Mouse (Mus musculus): ENCODE data around the gene Zfp618.

Gene Zfp618

DNA sequence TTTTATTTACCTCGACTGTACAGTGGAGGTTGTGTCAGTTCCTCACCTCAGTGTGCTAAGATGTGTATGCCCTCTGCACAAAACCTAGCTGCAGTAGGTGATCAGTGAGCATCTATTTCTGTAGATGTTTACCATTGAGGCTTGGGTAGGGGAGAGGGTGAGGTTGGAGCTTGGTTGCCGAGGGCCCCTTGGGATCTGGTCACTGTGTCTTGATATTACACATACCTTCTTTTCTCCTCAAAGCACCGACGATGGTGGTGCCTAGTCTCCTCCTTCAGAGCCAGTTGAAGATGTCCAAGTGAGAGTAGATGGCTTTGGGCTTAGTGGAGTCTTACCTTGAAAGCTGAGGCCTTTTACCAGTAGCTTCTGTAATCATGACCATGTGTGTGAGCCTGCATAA, 101.4 kb downstream of the Zfp618 start:
- DNase-seq (ENCODE audit: low read depth, low spot score) = no peak

DNA sequence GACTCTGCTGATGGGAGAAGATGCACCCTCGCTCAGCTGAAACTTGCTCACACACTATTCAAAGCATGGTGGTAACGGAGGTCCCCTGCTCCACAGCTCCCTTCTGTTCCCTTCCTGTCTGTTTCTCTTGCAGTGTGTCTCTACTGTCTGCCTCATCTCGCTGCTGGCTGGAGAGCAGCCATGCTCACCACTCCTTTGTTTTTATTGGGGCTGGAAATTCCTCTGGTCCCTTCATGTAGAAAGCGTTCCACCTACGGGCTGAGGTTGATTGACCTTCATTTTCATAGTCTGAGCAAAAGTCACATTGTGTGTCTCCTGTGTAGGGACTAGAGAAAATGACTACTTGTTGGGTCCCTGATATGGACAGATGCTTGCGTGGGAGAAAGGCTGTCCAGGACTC, 102.4 kb downstream of the Zfp618 start:
- no peak for DNase-seq (ENCODE audit: low read depth, low spot score)

DNA sequence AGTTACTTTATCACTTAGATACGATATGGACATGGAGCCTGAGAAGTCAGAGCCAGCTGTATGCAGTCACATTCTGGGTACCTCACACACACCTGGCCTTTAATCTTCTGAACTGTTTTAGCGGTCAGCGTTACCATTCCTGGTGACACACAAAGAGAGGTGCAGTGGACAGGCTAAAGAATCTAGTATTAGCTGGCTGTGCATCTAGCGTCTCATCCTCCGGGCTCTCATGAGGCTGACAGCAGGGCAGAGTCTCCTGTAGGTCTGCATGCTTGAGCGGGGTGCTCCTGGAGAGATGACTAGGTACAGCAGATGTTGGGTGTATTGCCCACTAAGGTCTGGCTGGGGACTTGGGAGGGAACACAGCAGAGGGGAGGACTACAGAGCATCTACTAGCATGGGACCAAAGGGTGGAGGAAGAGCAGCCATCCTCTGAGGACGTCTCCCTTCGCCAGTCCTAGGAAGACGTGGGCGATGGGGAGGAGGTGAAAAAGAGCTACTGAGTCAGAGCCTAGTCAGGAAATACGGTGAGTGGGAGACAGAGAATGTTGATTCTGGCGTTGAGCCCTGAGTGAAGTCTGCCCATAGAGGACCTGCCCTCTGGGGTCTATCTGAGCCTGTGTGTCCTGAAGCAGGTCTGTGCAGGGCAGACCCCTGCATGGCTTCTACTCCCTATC, 103.3 kb downstream of the Zfp618 start:
- DNase-seq (ENCODE audit: low read depth, low spot score) = no peak

DNA sequence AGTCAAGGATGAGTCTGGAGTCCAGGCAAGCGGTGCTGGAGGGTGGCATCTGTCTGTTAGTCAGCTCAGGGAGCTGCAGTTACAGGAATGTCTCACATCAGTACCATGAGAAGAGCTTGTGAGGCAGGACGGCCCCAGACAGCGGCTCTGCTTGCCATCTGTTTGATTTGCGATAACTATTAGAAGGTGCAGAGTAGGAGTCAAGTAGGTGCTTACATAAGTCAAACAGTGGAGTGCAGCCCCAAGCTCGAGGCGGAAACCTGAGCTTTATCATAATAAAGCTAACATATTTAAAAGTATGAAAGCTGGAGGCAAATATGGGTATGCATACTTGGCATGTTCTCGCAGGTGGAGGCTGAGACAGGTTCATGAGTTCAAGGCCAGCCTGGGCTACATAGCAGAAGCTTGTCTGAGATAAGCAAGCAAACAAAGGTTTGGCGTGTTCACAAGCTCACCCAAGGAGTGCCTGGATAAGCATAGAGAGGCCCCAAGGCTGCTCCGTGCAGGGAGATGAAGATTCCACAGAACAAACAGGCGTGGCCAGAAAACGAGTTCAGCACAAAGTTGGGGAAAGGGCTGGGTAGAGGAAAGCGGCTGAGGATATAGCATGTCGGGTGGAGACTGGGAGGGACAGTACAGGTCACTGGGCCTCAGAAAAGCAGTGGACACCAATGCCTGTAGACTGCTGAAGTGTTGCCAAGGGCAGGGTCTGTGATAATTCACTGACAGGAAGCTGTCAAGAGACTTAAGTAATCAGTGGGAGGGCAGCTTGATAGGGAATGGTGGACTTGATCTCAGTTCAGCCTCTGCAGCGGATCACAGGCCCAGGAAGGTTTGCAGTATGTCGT, 106.3 kb downstream of the Zfp618 start:
- no peak for DNase-seq (ENCODE audit: low read depth, low spot score)

DNA sequence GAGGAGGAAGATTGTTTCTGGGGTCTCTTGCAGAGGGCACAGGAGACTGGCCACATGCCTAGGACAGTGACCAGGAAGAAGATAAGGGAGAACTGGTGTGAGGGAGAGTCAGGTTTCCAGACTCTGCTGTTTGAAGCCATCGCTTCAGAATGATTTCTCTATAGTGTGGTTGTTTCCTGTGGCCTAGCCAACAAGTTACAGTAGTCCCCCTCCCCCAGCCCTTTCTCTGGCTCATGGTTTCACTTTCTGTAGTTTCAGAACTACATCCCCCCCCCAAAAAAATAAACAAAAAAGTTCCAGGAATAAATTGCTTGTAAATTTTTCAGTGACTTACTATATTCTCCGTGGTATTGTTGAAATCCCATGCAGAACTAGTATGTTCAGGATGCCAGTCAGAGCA, 107.8 kb downstream of the Zfp618 start:
- no peak for DNase-seq (ENCODE audit: low read depth, low spot score)

DNA sequence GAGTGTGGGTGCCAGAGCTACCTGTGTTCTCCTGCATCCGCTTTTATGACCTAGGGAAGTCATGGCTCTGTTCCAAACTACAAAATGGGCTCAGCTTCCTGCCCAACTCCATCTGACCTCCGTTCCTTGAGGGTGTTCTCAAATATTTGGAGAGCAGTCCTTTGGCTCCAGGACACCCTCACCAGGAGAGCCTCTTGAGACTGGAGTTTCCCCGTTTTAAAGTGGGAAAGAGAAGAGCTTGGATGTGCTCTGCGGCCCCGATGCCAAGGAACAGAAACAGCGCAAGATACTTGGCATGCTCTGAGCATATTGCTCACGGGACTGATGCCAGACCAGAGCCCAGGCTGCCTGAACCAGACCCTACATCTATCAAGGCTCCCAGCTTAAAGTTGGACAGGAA, 113.8 kb downstream of the Zfp618 start:
- DNase-seq (ENCODE audit: low read depth, low spot score) = no peak

DNA sequence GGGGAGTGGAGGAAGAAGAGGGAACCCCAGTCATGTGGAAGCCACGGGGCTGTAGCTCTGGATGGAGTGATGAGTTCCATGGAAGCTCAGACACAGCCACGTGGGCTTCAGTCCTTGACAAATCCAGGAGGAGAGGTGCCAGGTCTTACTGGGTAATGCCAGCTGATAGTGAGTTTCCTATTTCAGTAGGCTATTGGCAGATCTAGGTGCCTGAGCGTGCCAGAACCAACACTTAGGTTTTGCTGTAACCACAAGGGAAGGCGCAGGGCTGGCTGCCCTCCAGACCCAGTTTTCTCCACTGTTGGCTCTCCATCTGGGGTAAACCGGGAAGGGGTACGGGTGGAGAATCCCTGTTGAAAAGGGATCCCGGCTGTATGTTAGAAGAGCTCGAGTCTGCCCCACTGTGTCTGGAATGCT, 119.1 kb downstream of the Zfp618 start:
- DNase-seq (ENCODE audit: low read depth, low spot score) = no peak

DNA sequence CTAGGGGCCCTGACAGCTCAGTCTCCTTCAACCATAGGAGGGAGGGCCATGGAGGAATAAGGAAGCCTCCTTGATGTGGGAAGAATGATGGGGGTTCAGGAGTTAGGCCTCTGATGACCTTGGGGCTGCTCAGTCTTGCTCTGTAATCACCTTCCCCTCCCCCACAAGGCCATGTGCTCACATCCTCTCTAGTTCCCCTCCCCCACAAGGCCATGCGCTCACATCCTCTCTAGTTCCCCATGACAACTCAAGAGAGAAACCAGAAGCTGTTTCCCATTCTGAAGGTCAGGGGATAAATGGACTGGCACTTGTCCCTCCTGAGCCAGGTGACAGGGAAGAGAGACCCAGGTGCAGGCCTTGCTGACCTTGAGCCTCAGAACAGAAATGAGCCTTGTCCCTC, 124.1 kb downstream of the Zfp618 start:
- peak; percentile 45 for DNase-seq (ENCODE audit: low read depth, low spot score)

DNA sequence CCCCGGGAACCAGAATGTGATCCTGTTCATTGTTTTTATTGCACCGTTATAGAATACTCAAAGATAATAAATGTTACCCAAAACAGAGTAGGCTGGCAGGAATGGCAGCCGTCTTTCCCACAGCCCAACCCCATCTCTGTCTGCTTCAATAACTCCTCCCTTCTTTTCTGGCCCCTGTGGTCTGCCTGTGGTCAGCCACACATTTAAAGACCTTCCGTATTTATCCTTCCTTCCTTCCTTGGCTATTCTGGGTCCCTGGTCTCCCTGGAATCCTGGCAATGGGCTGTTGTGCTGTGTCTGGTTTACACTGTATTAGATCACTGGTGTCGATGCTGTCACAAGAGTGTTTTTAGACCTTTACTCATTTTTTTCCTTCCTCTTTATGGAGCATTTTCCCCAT, 125.8 kb downstream of the Zfp618 start:
- no peak for DNase-seq (ENCODE audit: low read depth, low spot score)

DNA sequence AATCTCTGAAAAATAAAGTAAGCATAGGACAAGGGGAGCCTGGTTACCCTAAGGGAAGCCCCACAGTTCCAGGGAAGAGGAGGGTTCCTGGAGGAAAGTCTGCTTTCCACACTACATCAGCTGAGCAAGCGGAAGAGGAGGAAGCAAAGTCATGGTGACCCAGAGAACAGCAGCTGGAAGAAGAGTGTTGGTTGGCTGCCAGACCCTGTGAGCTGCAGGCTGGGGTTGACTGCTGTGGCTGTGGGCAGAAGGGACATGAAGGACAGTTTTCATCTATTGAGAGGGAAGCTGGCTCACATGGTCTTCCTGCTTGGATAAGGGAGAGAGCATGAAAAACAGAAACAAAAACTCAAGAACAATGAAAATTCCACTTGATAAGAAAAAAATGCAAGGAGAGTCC, 132.2 kb downstream of the Zfp618 start:
- no peak for DNase-seq (ENCODE audit: low read depth, low spot score)

DNA sequence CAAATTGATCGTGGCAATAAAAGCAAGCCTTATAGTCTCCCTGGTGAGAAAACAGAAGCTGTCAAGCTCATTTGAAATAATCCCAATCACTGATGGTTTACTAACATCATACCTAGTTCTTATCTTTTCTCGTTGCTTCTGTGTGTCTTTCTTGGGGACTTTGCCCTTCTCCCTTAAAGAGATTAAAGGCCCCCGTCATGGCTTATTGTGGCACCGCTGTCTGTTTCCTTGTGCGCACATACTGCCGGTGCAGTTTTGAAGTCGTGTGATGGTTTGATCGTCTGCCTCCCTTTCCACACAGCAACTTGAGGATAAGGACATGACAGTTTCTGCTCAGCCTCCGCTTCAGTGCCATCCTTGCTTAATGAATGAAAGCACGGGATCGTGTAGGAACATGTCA, 135.1 kb downstream of the Zfp618 start:
- no peak for DNase-seq (ENCODE audit: low read depth, low spot score)

DNA sequence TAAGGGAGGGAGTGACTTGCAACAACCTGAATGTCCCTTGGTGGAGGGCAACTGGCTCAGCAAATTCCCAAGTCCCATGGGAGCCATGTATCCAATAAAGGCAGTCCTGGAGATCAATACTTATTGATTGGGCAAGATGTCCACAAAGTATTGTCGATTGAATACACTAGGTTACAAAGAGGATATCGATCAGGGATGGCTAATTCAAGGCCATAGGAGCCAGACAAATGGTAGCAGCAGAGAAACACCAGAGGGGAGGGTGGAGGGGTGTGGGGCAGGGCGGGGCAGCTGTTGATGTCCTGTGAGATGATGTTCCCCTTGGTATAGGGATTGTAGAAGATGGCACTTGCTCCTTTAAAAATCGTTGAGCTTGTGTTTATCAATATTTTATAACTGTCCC, 136.7 kb downstream of the Zfp618 start:
- DNase-seq (ENCODE audit: low read depth, low spot score) = no peak

DNA sequence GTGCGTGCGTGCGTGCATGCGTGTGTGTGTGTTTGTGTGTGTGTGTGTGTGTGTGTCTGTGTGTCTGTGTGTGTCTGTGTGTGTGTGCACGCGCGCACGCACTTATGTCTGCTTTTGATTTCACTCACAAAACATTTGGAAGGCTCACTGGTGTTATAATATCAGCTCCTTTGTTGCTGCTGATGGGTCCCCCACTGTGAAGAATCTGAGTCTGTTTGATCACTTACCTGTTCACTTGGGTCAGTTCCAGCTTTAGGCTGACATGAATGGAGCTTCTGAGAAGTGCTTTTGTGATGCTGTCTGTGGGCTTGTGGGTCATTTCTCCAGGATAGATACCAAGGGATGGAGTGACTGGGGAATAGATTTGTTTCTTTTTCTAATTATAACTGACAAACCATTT, 140.3 kb downstream of the Zfp618 start:
- peak; percentile 44 for DNase-seq (ENCODE audit: low read depth, low spot score)

DNA sequence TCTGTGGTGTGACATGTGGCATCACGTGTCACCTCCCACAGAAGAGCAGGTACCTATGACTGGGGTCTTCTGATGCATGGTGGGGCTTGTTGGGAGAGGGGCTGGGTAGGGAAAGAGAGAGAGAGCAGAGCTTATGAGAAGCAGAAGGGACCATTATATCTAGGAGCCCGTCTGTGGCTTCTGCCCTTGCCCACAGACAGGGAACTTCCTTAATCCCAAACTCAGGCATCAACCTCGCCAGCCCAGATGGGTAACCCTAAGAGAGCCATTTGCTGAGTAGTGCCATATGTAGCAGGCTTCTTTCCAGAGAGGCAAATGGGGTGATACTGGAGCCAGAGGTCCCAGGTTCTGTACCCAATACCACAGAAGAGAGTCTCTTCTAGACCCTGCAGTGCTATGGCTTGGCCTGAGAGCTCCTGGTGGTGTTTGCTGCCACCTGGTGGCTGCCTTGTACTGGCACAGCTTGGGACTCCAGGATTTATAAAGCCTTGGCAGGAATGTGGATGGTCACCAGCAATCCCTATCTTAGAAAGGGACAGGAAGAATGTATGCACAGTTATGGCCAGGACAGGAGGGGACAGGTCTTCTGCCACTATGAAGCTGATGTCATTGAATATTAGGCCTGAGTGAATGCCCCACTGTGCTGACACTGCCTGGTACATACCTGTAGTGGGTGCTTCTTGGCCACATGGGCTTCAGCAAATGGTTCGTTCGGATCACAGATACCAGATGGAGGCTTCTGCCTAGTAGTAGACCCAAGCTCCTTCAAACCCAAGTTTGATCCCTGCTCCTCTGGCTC, 153.5 kb downstream of the Zfp618 start:
- DNase-seq (ENCODE audit: low read depth, low spot score) = peak; percentile 73

DNA sequence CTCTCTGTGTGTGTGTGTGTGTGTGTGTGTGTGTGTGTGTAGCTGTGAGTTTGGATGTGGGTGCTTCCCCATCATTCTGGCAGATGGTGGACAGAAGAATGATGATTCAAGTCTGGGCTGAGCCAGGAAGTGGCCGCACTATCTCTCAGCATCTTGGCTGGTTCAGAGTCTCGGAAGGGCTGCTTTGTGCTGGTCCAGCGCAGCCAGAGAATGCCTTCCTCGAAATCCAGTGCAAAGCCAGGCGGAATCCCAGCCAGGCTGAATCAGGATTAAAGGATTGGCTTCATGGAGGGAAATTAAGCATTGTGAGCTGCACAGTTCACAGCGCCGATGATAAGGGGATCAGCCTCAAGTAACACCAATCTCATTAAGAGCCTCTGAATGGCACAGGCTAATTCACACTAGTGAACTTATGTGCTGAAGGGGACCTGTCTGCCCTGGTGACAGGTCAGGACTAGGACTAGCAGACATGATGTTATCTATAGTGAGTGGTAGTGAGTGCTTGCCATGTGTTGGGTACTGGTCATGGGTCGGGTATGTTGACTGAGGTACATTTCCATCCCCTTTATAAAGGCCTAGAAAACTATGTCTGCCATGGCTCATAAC, 159.6 kb downstream of the Zfp618 start:
- DNase-seq (ENCODE audit: low read depth, low spot score) = no peak

DNA sequence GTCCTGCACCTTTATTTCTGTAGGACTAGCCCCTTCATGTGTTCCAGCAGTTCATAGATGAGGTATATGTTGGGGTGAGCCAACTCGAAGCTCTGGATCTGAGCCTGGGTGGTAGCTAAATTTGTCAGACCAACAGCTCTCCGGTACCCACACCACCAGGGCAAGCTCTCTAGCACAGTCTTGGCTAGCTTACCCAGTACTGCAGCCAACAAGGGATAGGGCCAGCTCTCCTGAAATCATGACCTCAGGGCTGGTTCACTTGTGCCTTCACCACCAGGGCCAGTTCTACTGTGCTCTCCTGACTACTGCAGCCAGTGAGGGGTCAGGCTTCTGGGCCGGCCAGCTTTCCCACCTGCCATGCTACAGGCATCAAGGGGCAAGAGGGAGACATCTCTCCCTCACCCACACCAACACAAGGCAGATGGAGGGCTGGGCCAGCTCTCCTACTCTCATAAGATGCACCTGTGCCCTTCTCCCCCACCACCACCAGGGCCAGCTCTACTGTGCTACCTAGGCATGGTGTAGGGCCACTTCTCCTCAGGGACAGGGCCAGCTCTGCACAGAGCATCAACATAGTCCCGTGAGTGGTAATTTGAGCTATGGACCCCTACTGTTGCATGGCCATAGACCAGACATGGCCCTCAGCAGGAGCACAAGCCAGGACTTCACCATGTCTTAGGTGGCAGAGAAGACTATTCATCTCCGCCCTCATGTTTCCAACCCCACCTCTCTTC, 164.7 kb downstream of the Zfp618 start:
- no peak for DNase-seq (ENCODE audit: low read depth, low spot score)

DNA sequence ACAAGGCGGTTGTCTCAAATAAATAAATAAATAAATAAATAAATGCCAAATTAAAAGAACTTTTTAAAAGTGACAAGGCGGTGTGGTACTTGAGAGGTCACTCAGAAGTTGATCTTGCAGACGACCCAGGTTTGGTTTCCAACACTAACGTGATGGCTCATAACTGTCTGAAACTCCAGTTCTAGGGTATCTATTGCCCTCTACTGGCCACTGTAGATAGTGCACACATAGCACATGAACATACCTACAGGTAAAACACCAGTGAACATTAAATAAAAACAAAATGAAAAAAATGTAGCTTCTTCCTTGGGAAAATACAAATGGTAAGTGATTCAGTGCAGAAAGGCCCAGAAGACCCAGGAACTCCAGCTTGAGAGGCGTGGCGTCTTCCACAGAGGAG, 181.9 kb downstream of the Zfp618 start:
- peak; percentile 70 for DNase-seq (ENCODE audit: low read depth, low spot score)

DNA sequence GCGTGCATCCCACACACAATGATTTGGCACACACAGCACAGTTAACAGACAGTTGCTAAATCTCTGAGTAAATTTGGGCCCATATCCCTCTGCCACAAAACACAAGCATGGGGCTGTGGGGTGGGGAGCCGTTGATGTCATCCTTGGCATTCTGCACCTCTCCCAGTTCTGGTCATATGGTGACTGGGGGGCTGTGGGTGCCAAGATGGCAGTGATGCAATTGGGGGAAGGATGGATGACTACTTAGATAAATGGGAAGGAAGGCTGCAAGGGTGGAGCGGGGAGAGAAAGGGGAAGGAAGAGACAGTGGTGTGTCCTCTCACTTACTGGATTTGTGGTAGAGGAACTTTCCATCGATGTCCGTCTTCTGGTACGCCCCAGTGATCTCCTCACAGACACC, 185.8 kb downstream of the Zfp618 start:
- DNase-seq (ENCODE audit: low read depth, low spot score) = no peak

DNA sequence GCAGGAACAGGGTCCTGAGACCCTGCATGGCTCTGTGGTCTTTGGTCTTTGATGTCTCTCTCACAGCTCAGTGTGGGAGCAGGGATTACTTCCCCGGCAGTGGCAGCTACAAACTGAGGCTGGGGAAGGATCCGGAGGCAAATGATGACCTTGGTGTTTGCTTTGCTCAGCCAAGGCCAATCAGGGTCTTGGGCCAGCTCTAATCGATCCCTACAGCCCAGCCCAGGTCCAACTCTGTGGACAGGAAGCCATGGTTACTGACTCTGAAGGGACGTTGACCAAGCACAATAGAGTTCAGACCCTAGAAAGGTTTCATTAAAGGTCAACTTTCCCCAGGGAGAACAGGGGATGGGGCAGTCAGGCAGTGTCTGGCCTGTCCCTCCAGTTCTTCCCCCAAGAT, 188.7 kb downstream of the Zfp618 start:
- DNase-seq (ENCODE audit: low read depth, low spot score) = no peak

DNA sequence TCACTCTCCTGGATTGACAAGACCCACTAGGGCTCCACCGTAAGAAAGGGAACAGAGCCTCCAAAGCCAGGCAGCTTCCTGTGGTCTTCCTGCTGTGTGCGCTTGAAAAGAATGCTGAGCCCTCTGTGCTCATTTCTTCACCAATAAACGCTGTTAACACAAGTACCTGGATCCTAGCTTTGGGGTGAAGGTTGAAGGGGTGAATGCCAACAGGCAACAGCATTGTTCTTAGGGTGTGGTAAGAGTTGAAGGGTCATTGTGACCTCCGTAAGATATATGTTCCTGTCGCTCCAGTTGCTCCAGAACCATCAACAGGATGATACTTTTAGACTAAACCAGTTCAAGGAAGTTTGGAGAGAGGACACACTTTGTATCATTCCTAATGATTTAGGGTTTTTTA, 189.3 kb downstream of the Zfp618 start, which contains the start of gene Ambp:
TSS of gene Ambp (minus strand) at position 101 of the 400 bp plus-strand sequence.
- DNase-seq (ENCODE audit: low read depth, low spot score) = no peak

DNA sequence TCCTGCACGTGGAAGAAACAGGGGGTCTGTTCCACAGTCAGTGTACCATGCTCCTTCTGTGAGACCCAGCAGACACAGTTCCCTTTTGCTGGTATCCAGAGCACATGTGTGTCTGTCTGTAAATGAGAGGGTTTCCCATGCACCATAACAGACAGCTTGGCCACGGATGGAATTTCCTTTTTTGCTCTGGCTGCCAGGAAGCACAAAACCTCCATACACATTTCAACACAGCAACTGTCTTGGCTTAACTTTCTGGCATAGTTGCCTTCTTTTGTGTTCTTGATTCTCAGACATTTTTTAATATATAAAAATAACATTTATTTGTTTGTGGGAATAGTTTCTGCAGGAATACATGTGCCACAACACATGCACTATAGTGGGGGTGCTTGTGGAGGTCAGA, 190.2 kb downstream of the Zfp618 start:
- no peak for DNase-seq (ENCODE audit: low read depth, low spot score)

All from R1 (cell line).